Mouse (Mus musculus) pancreas, adult 10 weeks (tissue): Measurements from ENCODE around the gene Map3k7. TPM values are rescaled to one million over a fixed set of nuclear protein-coding genes. Genes with fewer than 3 reads are reported as not detected.

Experiments used
- polyA plus RNA-seq: library from polyadenylated mRNA; stranded (reverse); fragments of 350-450 nt; fragmentation: Illumina TruSeq; extraction: RNeasy Lipid Tissue Mini Kit (QIAGEN cat#74804); gene quantifications from one replicate; pipeline ENCODE4 v1.2.3, GENCODE M21; 2015; ENCODE audit warnings: low read depth, low replicate concordance; ENCODE audit not compliant: insufficient read depth

Gene Map3k7
- polyA plus RNA-seq: 7.4 TPM

GRCm38 (mm10) chr4:31963354-31964193, at the start of gene Map3k7:
Map3k7 (plus strand) TSS chr4:31964097.

